9 mouse cellular contexts compared by ENCODE assay signal in the genomic region with DNA sequence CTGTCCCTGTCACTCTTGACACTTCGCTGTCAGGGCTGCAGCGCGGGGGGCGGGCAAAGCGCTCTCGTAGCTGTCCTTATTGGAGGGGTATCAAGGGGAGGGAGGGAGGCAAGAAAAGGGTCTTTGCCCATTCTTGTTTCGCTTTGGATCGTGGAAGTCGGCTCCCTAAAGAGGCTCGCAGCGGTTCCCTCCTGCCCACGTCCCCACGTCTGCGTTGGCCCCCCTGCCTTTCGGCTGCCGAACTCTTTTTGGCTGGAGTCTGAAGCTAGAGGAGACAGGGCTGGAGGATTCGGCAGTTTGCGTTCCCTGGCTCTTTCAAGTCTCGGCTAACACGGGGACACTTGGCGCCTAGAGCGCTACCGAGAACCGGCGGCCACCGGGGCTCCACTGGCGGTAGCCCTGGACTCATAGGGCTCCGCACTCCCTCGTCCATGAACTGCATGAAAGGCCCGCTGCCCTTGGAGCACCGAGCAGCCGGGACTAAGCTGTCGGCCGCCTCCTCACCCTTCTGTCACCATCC. TPM values are rescaled to one million over a fixed set of nuclear protein-coding genes. Genes with fewer than 3 reads are reported as not detected.
DNase-seq lines count a peak whose midpoint lies in the region; ATAC-seq lines count a peak whose summit lies in the region.
"Had no signal": no experiment of that assay in that cellular context is flagged by ENCODE, and none has a peak within 500 bp of the region (broad histone marks: within the 10 kb centered on the region; RNA-seq: fewer than 3 reads in every experiment).

No protein-coding gene starts in this region.

- peak overlapping the region; percentile 65 for H3K4me2 ChIP-seq in forebrain, embryonic 16.5 days (ENCODE audit: low read length)
- H3K4me2 ChIP-seq in liver, embryonic 11.5 days, result peak overlapping the region; percentile 84
- peak overlapping the region; percentile 94 for H3K4me2 ChIP-seq in stomach, embryonic 14.5 days (replicated peaks; ENCODE audit: low read depth, low read length)

- WGBS in forebrain, embryonic 16.5 days, result 1% methylated on average over 32 of the region's 34 CpGs
- WGBS in liver, embryonic 11.5 days, result under 1% methylated on average over 34 of the region's 34 CpGs
- 0% methylated on average over 31 of the region's 34 CpGs for WGBS in stomach, embryonic 14.5 days

- H3K9me3 ChIP-seq in forebrain, embryonic 16.5 days (ENCODE audit: control insufficient read depth, low read length), result no peaks in the 10 kb centered on the region
- H3K9me3 ChIP-seq in liver, embryonic 11.5 days (ENCODE audit: control insufficient read depth, low read length), result no peaks in the 10 kb centered on the region
- no peaks in the 10 kb centered on the region for H3K9me3 ChIP-seq in stomach, embryonic 14.5 days (ENCODE audit: control insufficient read depth, low read depth, low read length)

- H3K27me3 ChIP-seq in forebrain, embryonic 16.5 days (replicated peaks; ENCODE audit: control insufficient read depth, insufficient read depth, low read length), result peaks cover 51% of the 10 kb centered on the region
- peaks cover 98% of the 10 kb centered on the region for H3K27me3 ChIP-seq in liver, embryonic 11.5 days (replicated peaks; ENCODE audit: control insufficient read depth, insufficient read depth, low read length)
- H3K27me3 ChIP-seq in stomach, embryonic 14.5 days (ENCODE audit: control insufficient read depth, insufficient read depth, low read length), result peaks cover 34% of the 10 kb centered on the region

- peak overlapping the region; percentile 36 for H3K9ac ChIP-seq in forebrain, embryonic 16.5 days (replicated peaks; ENCODE audit: low read depth, low read length)
- H3K9ac ChIP-seq in liver, embryonic 11.5 days (ENCODE audit: low read depth, low read length), result peak overlapping the region; percentile 53
- H3K9ac ChIP-seq in stomach, embryonic 14.5 days (replicated peaks; ENCODE audit: low read depth, low read length), result peak overlapping the region; percentile 45

- H3K4me1 ChIP-seq in forebrain, embryonic 16.5 days (replicated peaks; ENCODE audit: control insufficient read depth, insufficient read depth, low read length), result peaks cover 16% of the 10 kb centered on the region
- no peaks in the 10 kb centered on the region for H3K4me1 ChIP-seq in liver, embryonic 11.5 days (replicated peaks; ENCODE audit: control insufficient read depth, insufficient read depth, low read length)
- H3K4me1 ChIP-seq in stomach, embryonic 14.5 days (ENCODE audit: control insufficient read depth, insufficient read depth, low read length), result 0 out of 2 replicates have a peak, but pooled peaks cover 8% of the 10 kb centered on the region

- no peak; the same call in 1 of the 2 replicates for ATAC-seq in forebrain, embryonic 16.5 days
- peak; percentile 19; the same call in 1 of the 2 replicates for ATAC-seq in liver, embryonic 11.5 days (replicated peaks; ENCODE audit: low FRiP score)
- peak; percentile 16; the same call in 1 of the 2 replicates for ATAC-seq in stomach, embryonic 14.5 days (ENCODE audit: insufficient number of reproducible peaks, insufficient read depth, low FRiP score, low read depth)

- no peaks in the 10 kb centered on the region for H3K36me3 ChIP-seq in forebrain, embryonic 16.5 days (ENCODE audit: control insufficient read depth, insufficient read depth)
- no peaks in the 10 kb centered on the region for H3K36me3 ChIP-seq in liver, embryonic 11.5 days (ENCODE audit: control insufficient read depth, insufficient read depth, low read length)
- H3K36me3 ChIP-seq in stomach, embryonic 14.5 days (ENCODE audit: control insufficient read depth, insufficient read depth, low read length), result no peaks in the 10 kb centered on the region

- peak overlapping the region; percentile 49 for H3K4me3 ChIP-seq in forebrain, embryonic 16.5 days (replicated peaks; ENCODE audit: low read length)
- peak overlapping the region; percentile 57 for H3K4me3 ChIP-seq in liver, embryonic 11.5 days (ENCODE audit: low read depth, low read length)
- H3K4me3 ChIP-seq in stomach, embryonic 14.5 days (ENCODE audit: low read depth, low read length), result peak overlapping the region; percentile 55

- no peak overlapping the region for H3K27ac ChIP-seq in forebrain, embryonic 16.5 days (ENCODE audit: low read length)
- H3K27ac ChIP-seq in liver, embryonic 11.5 days (ENCODE audit: low read depth, low read length), result peak overlapping the region; percentile 19; the same call in 1 of the 2 replicates
- peak overlapping the region; percentile 17; the same call in 1 of the 2 replicates for H3K27ac ChIP-seq in stomach, embryonic 14.5 days (ENCODE audit: low read length)

- DNase-seq in gastrocnemius, postnatal 10 days, result peak; percentile 32
- no peak for DNase-seq in gastrocnemius, adult 18-20 months (ENCODE audit: low spot score)
- DNase-seq in ES-CJ7 (ENCODE audit: low read depth, low spot score), result peak; percentile 75
- no peak for DNase-seq in liver, embryonic 11.5 days (ENCODE audit: low spot score)
- no peak for DNase-seq in thymus, postnatal 10 days (ENCODE audit: low spot score in 2 of 2)
- no peak for DNase-seq in cerebellum, postnatal 36 days

RNA-seq across cellular contexts. Expression of a gene that starts 14.5 kb away (rescaled TPM):
- total RNA-seq in gastrocnemius, postnatal 10 days (2021), result 1 to 10 TPM; 8.8 to 9.2 TPM
- total RNA-seq in gastrocnemius, adult 18-20 months (2021), result 10 to 100 TPM in 1 of 2 experiments, 1 to 10 TPM in 1; 5.4 to 13.3 TPM
- 0.86 and 4.9 TPM in 2 replicates for polyA plus RNA-seq in forebrain, embryonic 16.5 days (2015; fragmentation: Nextera tagmentation; extraction: Ambion mirVana)
- 17.7 and 23.1 TPM in 2 replicates for polyA plus RNA-seq in liver, embryonic 11.5 days (2014; fragmentation: Nextera tagmentation; extraction: Ambion mirVana)
- polyA plus RNA-seq in stomach, embryonic 14.5 days (2014; fragmentation: Nextera tagmentation; extraction: Ambion mirVana), result 24.2 and 24.7 TPM in 2 replicates
- total RNA-seq: MEL had no signal

Comparison
In these comparisons a context has a peak if more than half of its experiments do, and no peak if none do; other contexts are left out.
1. DNase-seq: peak in gastrocnemius, postnatal 10 days (single experiment) and ES-CJ7 (single experiment); none in gastrocnemius, adult 18-20 months (single experiment), liver, embryonic 11.5 days (single experiment), thymus, postnatal 10 days (0 of 2) and cerebellum, postnatal 36 days (0 of 2).
2. Peak in every context shown above with its lines, with median percentiles within 50 percentile points of each other: H3K4me2 ChIP-seq, H3K4me3 ChIP-seq and H3K9ac ChIP-seq.